ENCODE assay signal across 8 mouse cellular contexts in genomic region chr1:133799686-133800445, GRCm38 (mm10). TPM values are rescaled to one million over a fixed set of nuclear protein-coding genes. Genes with fewer than 3 reads are reported as not detected.
DNase-seq lines count a peak whose midpoint lies in the region; ATAC-seq and TF ChIP-seq lines count a peak whose summit lies in the region.

No protein-coding gene starts in this region.

- H3K27me3 ChIP-seq in heart, embryonic 10.5 days (ENCODE audit: insufficient read depth, poor library complexity, severe bottlenecking), result no peaks in the 10 kb centered on the region
- 0 out of 2 replicates have a peak, but pooled peaks cover 4% of the 10 kb centered on the region for H3K27me3 ChIP-seq in kidney, embryonic 15.5 days

- no peaks in the 10 kb centered on the region for H3K9me3 ChIP-seq in heart, embryonic 10.5 days
- no peaks in the 10 kb centered on the region for H3K9me3 ChIP-seq in kidney, embryonic 15.5 days (replicated peaks)

- peak overlapping the region; percentile 44; the same call in 1 of the 2 replicates for H3K4me3 ChIP-seq in bone marrow macrophage, adult 2 months (ENCODE audit: insufficient read depth, low read length)
- peak overlapping the region; percentile 80 for H3K4me3 ChIP-seq in heart, embryonic 10.5 days
- peak overlapping the region; percentile 57 for H3K4me3 ChIP-seq in kidney, embryonic 15.5 days (replicated peaks)

- peak overlapping the region; percentile 47 for H3K9ac ChIP-seq in kidney, embryonic 15.5 days

- peaks cover 9% of the 10 kb centered on the region; the same call in 1 of the 2 replicates for H3K36me3 ChIP-seq in heart, embryonic 10.5 days
- H3K36me3 ChIP-seq in kidney, embryonic 15.5 days, result no peaks in the 10 kb centered on the region

- peaks cover 9% of the 10 kb centered on the region for H3K4me1 ChIP-seq in bone marrow macrophage, adult 2 months (ENCODE audit: control insufficient read depth, insufficient read depth, low read length)
- H3K4me1 ChIP-seq in heart, embryonic 10.5 days, result peaks cover 64% of the 10 kb centered on the region
- H3K4me1 ChIP-seq in kidney, embryonic 15.5 days, result peaks cover 49% of the 10 kb centered on the region

- TF ChIP-seq POLR2A in bone marrow macrophage, adult 2 months (IDR thresholded peaks at IDR 0.05; ENCODE audit: borderline replicate concordance, low read depth, low read length), result no peak

- 1% methylated on average over 20 of the region's 21 CpGs for WGBS in heart, embryonic 10.5 days
- 3% methylated on average over 21 of the region's 21 CpGs for WGBS in kidney, embryonic 15.5 days

- H3K4me2 ChIP-seq in kidney, embryonic 15.5 days, result peak overlapping the region; percentile 92

- ATAC-seq in kidney, embryonic 15.5 days (replicated peaks; ENCODE audit: low FRiP score), result no peak

- peak; percentile 22 for DNase-seq in adrenal gland, postnatal 10 days
- DNase-seq in adrenal gland, postnatal 25 days, result no peak
- no peak for DNase-seq in heart, embryonic 10.5 days (ENCODE audit: low spot score)
- DNase-seq in lung, postnatal 36 days, result peak; percentile 42
- no peak for DNase-seq in layer of hippocampus, adult 8-10 months (ENCODE audit: low spot score in 2 of 2)
- DNase-seq in layer of hippocampus, adult 18-20 months (ENCODE audit: low spot score in 2 of 2), result no peak

- no peak overlapping the region for H3K27ac ChIP-seq in bone marrow macrophage, adult 2 months (ENCODE audit: insufficient read depth, low read depth, low read length)
- peak overlapping the region; percentile 87 for H3K27ac ChIP-seq in heart, embryonic 10.5 days
- H3K27ac ChIP-seq in kidney, embryonic 15.5 days, result 0 out of 2 replicates have a peak overlapping the region, but pooled peaks have one; percentile 20

- TF ChIP-seq CTCF in bone marrow macrophage, adult 2 months (IDR thresholded peaks at IDR 0.05; ENCODE audit: low read depth, low read length), result no peak

RNA-seq across cellular contexts. Expression of gene Atp2b4, which starts 1.0 kb away (rescaled TPM):
- 10 to 100 TPM; 33.3 to 40.3 TPM for total RNA-seq in adrenal gland, postnatal 10 days (2021)
- total RNA-seq in adrenal gland, postnatal 25 days (2021), result 20.7 and 25.7 TPM in 2 replicates
- 2.9 and 3.7 TPM in 2 replicates for polyA plus RNA-seq in bone marrow macrophage, adult 2 months (2012; ENCODE audit: insufficient read depth, insufficient read length, missing spikeins)
- 15.2 and 26.4 TPM in 2 replicates for polyA plus RNA-seq in heart, embryonic 10.5 days (2016; fragmentation: Nextera tagmentation; extraction: Ambion mirVana)
- 7.2 and 8.5 TPM in 2 replicates for polyA plus RNA-seq in kidney, embryonic 15.5 days (2015; fragmentation: Nextera tagmentation; extraction: Ambion mirVana)
- total RNA-seq in layer of hippocampus, adult 8-10 months (2022), result 100 to 1,000 TPM in 1 of 4 experiments, 10 to 100 TPM in 3; 85.7 to 102 (median 91.8) TPM
- 100 to 1,000 TPM in 1 of 2 experiments, 10 to 100 TPM in 1; 70.4 to 100 TPM for total RNA-seq in layer of hippocampus, adult 18-20 months (2021)

Comparison
In these comparisons a context has a peak if more than half of its experiments do, and no peak if none do; other contexts are left out.
1. DNase-seq: peak in adrenal gland, postnatal 10 days (single experiment) and lung, postnatal 36 days (single experiment); none in adrenal gland, postnatal 25 days (single experiment), heart, embryonic 10.5 days (single experiment), layer of hippocampus, adult 8-10 months (0 of 2) and layer of hippocampus, adult 18-20 months (0 of 2).
2. Peak in every context shown above with its lines, with median percentiles within 50 percentile points of each other: H3K4me3 ChIP-seq.